Mouse (Mus musculus) ES-Bruce4 (cell line): Measurements from ENCODE around the gene Gm45140. TPM values are rescaled to one million over a fixed set of nuclear protein-coding genes. Genes with fewer than 3 reads are reported as not detected.

ENCODE experiments used
- H3K27ac ChIP-seq: 2 replicates; pipeline ENCODE4 v1.5.1; 2012; ENCODE audit warnings: low read length, inconsistent platforms; ENCODE audit not compliant: insufficient read depth
- H3K27me3 ChIP-seq: 2 replicates; pipeline ENCODE4 v1.6.1; 2012; ENCODE audit warnings: mild to moderate bottlenecking, low read length, inconsistent platforms; ENCODE audit not compliant: control insufficient read depth, poor library complexity, insufficient read depth, severe bottlenecking
- H3K36me3 ChIP-seq: 2 replicates; pipeline ENCODE4 v1.6.1; 2012; ENCODE audit warnings: inconsistent platforms, mild to moderate bottlenecking, low read length, moderate library complexity; ENCODE audit not compliant: control insufficient read depth, poor library complexity, insufficient read depth, severe bottlenecking
- H3K4me1 ChIP-seq: one replicate; pipeline ENCODE4 v1.8.1; 2011; ENCODE audit warnings: low read length; ENCODE audit not compliant: control insufficient read depth, insufficient read depth
- H3K4me3 ChIP-seq: 2 replicates; pipeline ENCODE4 v1.5.1; 2011; ENCODE audit warnings: low read depth, mild to moderate bottlenecking, low read length
- H3K9ac ChIP-seq: 2 replicates; pipeline ENCODE4 v1.6.1; 2012; ENCODE audit warnings: low read depth, mild to moderate bottlenecking, inconsistent platforms; ENCODE audit not compliant: poor library complexity, severe bottlenecking
- H3K9me3 ChIP-seq: replicated peaks from 2 replicates; pipeline ENCODE4 v1.6.1; 2012; ENCODE audit warnings: mild to moderate bottlenecking, low read length, inconsistent platforms; ENCODE audit not compliant: control insufficient read depth, poor library complexity, insufficient read depth, severe bottlenecking
- CTCF ChIP-seq: IDR thresholded peaks from one replicate; pipeline ENCODE4 v1.8.1; 2011; ENCODE audit warnings: low read depth, low read length
- EP300 ChIP-seq: IDR thresholded peaks from 2 replicates; pipeline ENCODE4 v1.6.1; 2011; ENCODE audit warnings: low read depth, low read length; ENCODE audit not compliant: insufficient read depth
- POLR2A ChIP-seq: IDR thresholded peaks from one replicate; pipeline ENCODE4 v1.8.1; 2011; ENCODE audit warnings: low read length; ENCODE audit not compliant: insufficient read depth
- polyA plus RNA-seq: library from polyadenylated mRNA; stranded (reverse); fragments of >200 nt; gene quantifications from 2 replicates; pipeline ENCODE4 v1.2.4, GENCODE M21; 2011; ENCODE audit warnings: low read depth; ENCODE audit not compliant: missing spikeins, insufficient read depth, insufficient read length

The Gm45140 gene
- polyA plus RNA-seq, 1 experiment, result 3.6 TPM

GRCm38 (mm10) chr6:87759850-87760249 is 75.7 kb downstream of the Gm45140 start:
- no peaks in the 10 kb centered on the region for H3K9me3 ChIP-seq
- TF ChIP-seq CTCF, result no peak
- TF ChIP-seq EP300, result no peak
- no peak for TF ChIP-seq POLR2A
- no peak overlapping the region for H3K9ac ChIP-seq
- H3K36me3 ChIP-seq, result no peaks in the 10 kb centered on the region
- H3K4me1 ChIP-seq, result no peaks in the 10 kb centered on the region
- H3K4me3 ChIP-seq, result no peak overlapping the region
- no peaks in the 10 kb centered on the region for H3K27me3 ChIP-seq
- no peak overlapping the region for H3K27ac ChIP-seq

DNA sequence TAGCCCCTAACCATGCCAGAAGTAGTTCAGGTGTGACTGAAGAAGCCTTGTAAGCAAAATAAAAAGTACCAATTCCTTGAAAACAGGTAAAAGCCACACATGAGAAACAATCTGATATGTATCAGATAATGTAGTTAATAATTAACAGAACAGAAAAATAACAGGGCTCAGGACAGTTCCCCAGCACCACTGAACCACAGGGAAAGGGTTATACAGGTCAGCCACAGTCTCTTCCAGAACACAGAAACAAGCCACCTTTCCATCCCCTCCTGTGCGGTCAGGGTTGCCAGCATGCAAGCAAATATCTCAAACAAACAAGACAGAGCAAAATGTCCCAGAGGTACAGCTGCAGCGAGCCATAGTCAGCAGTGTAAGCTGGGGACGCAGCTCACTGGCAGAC is 76.2 kb downstream of the Gm45140 start:
- Histone ChIP-seq H3K4me3 (no peak overlapping the region), H3K4me1 (no peaks in the 10 kb centered on the region), H3K27me3 (no peaks in the 10 kb centered on the region), H3K36me3 (no peaks in the 10 kb centered on the region), H3K9ac (no peak overlapping the region), H3K27ac (no peak overlapping the region), H3K9me3 (no peaks in the 10 kb centered on the region)
- no peak for TF ChIP-seq EP300
- no peak for TF ChIP-seq CTCF
- no peak for TF ChIP-seq POLR2A

DNA sequence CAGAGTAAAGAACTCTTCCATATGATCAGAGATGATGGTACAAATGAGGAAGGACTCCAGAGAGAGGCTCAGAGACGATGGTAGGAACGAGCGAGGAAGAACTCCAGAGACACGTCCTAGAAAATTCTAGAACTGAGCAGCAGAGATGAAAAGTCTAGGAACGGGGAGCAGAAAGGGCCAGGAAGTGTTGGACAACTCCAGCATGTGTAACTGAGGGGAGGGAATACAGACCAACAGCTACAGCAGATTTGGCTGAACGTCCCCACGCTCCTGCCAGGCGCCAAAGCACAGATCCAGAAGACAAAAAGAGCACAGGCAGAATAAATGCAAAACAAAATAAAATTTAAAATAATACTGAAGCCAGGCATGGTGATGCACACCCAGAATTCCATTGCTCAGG is 78.7 kb downstream of the Gm45140 start:
- Histone ChIP-seq H3K9me3 (no peaks in the 10 kb centered on the region), H3K36me3 (no peaks in the 10 kb centered on the region), H3K4me1 (no peaks in the 10 kb centered on the region), H3K4me3 (no peak overlapping the region), H3K27ac (no peak overlapping the region), H3K27me3 (no peaks in the 10 kb centered on the region), H3K9ac (no peak overlapping the region)
- TF ChIP-seq EP300 (no peak), CTCF (no peak), POLR2A (no peak)

GRCm38 (mm10) chr6:87755196-87755595 is 80.4 kb downstream of the Gm45140 start:
- Histone ChIP-seq H3K27ac (no peak overlapping the region), H3K9me3 (no peaks in the 10 kb centered on the region)
- no peak for TF ChIP-seq EP300
- no peak for TF ChIP-seq CTCF
- TF ChIP-seq POLR2A, result no peak

DNA sequence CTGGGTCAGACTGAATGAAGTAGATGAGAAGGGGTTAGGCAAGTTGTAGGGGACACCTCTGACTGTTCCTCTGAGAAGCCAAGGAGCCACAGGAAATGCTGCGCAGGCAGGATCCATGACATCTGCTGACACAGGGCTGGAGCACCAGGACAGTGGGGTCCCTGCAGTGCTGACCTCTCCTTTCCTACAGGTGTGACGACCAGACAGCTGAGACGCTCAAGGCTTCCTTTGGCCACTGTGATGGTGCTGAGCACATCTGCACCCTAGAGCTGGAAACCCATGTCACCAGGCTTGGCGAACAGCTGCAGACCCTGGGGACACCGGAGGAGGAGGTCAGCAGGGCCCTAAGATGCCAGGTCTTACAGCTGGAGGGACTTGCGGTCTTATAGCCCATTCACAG is 84.0 kb downstream of the Gm45140 start:
- Histone ChIP-seq H3K4me1 (no peaks in the 10 kb centered on the region), H3K9me3 (no peaks in the 10 kb centered on the region), H3K27me3 (no peaks in the 10 kb centered on the region), H3K36me3 (no peaks in the 10 kb centered on the region), H3K27ac (no peak overlapping the region), H3K9ac (no peak overlapping the region), H3K4me3 (no peak overlapping the region)
- TF ChIP-seq EP300 (no peak), CTCF (no peak), POLR2A (no peak)

More at GRCm38 (mm10) chr6:87755196-87755595, 80.4 kb downstream of the Gm45140 start:
- H3K4me1 ChIP-seq, result no peaks in the 10 kb centered on the region
- H3K36me3 ChIP-seq, result no peaks in the 10 kb centered on the region
- H3K27me3 ChIP-seq, result no peaks in the 10 kb centered on the region
- no peak overlapping the region for H3K9ac ChIP-seq
- no peak overlapping the region for H3K4me3 ChIP-seq

DNA sequence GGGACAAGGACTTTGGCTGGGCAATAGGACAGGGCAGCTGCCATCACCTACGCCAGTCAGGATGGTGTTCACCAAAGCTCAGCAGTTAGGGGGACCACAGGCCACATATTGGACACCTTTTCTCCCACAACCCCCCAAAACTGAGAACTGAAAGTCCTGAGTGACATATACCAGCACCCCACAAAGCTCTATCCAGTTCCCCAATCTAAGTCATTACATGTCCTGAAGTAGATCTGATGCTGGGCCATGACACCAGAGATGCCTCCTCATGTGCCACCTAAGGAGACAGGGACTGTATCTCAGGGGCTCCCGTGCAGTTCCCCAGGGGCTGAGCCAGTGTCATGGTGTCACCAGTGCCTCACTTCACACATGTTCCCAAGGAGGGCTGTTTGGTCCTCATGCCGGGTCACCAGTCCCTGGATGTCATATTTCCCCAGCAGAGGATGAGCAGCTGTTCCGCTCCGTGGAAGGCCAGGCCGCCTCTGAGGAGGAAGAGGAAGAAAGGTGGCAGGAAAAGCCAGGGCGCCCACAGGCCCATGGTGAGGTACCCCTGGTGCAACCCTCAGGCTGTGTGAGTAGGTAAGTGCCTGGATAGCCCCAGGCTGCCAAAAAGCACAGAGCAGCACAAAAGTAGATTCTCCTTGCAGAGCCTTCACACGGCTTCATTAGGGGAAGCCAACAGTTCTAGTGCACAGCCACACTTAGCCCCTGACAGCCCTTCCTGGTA is 85.2 kb downstream of the Gm45140 start:
- Histone ChIP-seq H3K4me1 (no peaks in the 10 kb centered on the region), H3K9ac (no peak overlapping the region), H3K27ac (no peak overlapping the region), H3K36me3 (no peaks in the 10 kb centered on the region), H3K27me3 (no peaks in the 10 kb centered on the region), H3K4me3 (no peak overlapping the region), H3K9me3 (no peaks in the 10 kb centered on the region)
- TF ChIP-seq EP300 (no peak), POLR2A (no peak), CTCF (no peak)
